ENCODE assay signal across 19 mouse cellular contexts in the genomic region with DNA sequence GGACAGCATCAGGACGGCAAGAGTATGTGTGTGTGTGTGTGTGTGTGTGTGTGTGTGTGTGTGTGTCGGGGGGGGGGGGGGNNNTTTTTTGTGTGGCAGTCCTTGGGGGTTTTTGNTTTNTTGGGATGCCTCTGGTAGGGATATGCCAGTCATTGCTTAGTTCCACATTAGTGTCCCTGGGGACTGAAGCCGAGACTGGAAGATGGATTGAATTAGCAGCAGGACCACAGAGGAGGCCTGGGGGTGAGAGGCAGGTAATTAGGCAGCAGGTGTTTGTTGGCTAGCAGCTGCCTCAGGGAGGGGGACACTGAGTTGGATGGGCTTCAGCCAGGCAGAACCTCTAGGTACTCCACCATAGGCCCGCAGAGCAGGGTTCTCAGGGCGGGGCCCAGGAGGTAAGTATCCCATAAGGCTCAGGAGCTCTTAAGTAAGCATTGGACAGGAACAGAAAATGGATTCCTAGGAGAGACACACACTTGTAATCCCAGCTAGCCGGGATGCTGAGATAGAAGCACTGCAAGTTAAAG. TPM values are rescaled to one million over a fixed set of nuclear protein-coding genes. Genes with fewer than 3 reads are reported as not detected.
A peak's percentile ranks its signal among the peaks of the same experiment; 100 is the strongest.
DNase-seq lines count a peak whose midpoint lies in the region; ATAC-seq lines count a peak whose summit lies in the region.
"Had no signal": no experiment of that assay in that cellular context is flagged by ENCODE, and none has a peak within 500 bp of the region (broad histone marks: within the 10 kb centered on the region; RNA-seq: fewer than 3 reads in every experiment).

No protein-coding gene starts in this region.

- ATAC-seq in cerebellum, adult (ENCODE audit: insufficient number of reproducible peaks, low FRiP score, low TSS enrichment) = no peak
- ATAC-seq in hindbrain, embryonic 12.5 days (ENCODE audit: low FRiP score) = peak; percentile 24; the same call in 1 of the 2 replicates
- ATAC-seq in hindbrain, embryonic 14.5 days (ENCODE audit: low FRiP score) = no peak
- no peak; the same call in 1 of the 2 replicates for ATAC-seq in midbrain, embryonic 13.5 days
- no peak for ATAC-seq in midbrain, embryonic 16.5 days
- ATAC-seq: activated CD4-positive, CD25-positive, alpha-beta regulatory T cell, adult 4 months; forebrain, embryonic 14.5 days; inflammation-experienced regulatory T-cells, adult 6 months; intestine, postnatal 0 days; Patski had no signal

- H3K4me1 ChIP-seq in hindbrain, embryonic 12.5 days = peaks cover 60% of the 10 kb centered on the region
- H3K4me1 ChIP-seq in hindbrain, embryonic 14.5 days (replicated peaks; ENCODE audit: control insufficient read depth, insufficient read depth, low read length) = peaks cover 56% of the 10 kb centered on the region
- peaks cover 65% of the 10 kb centered on the region for H3K4me1 ChIP-seq in midbrain, embryonic 13.5 days (replicated peaks)
- H3K4me1 ChIP-seq in midbrain, embryonic 16.5 days (ENCODE audit: control insufficient read depth, insufficient read depth, low read length) = peaks cover 49% of the 10 kb centered on the region

- no peaks in the 10 kb centered on the region for H3K9me3 ChIP-seq in hindbrain, embryonic 12.5 days (replicated peaks)
- no peaks in the 10 kb centered on the region for H3K9me3 ChIP-seq in hindbrain, embryonic 14.5 days (ENCODE audit: control insufficient read depth, low read length)
- no peaks in the 10 kb centered on the region for H3K9me3 ChIP-seq in midbrain, embryonic 13.5 days
- H3K9me3 ChIP-seq in midbrain, embryonic 16.5 days (replicated peaks; ENCODE audit: control insufficient read depth, low read length, poor library complexity, severe bottlenecking) = no peaks in the 10 kb centered on the region
- H3K9me3 ChIP-seq: embryonic facial prominence, embryonic 13.5 days; heart, embryonic 12.5 days; hindbrain, embryonic 10.5 days had no signal

- H3K27me3 ChIP-seq in hindbrain, embryonic 12.5 days = peaks cover 3% of the 10 kb centered on the region
- H3K27me3 ChIP-seq in hindbrain, embryonic 14.5 days (ENCODE audit: control insufficient read depth, insufficient read depth, low read length) = no peaks in the 10 kb centered on the region
- no peaks in the 10 kb centered on the region for H3K27me3 ChIP-seq in midbrain, embryonic 13.5 days
- H3K27me3 ChIP-seq in midbrain, embryonic 16.5 days (ENCODE audit: control insufficient read depth, insufficient read depth, low read depth, low read length) = no peaks in the 10 kb centered on the region
- H3K27me3 ChIP-seq: embryonic facial prominence, embryonic 13.5 days had no signal

- H3K9ac ChIP-seq in hindbrain, embryonic 12.5 days = no peak overlapping the region
- no peak overlapping the region for H3K9ac ChIP-seq in hindbrain, embryonic 14.5 days
- no peak overlapping the region for H3K9ac ChIP-seq in midbrain, embryonic 13.5 days (replicated peaks)
- H3K9ac ChIP-seq in midbrain, embryonic 16.5 days (ENCODE audit: low read depth, low read length) = no peak overlapping the region
- H3K9ac ChIP-seq: embryonic facial prominence, embryonic 13.5 days; heart, embryonic 12.5 days had no signal

- DNase-seq in cerebellum, adult 9-10 months = peak; percentile 59
- no peak for DNase-seq in hindbrain, embryonic 14.5 days (ENCODE audit: low spot score)
- no peak for DNase-seq in urinary bladder, postnatal 10 days (ENCODE audit: low spot score)
- DNase-seq: adrenal gland, postnatal 14 days; cerebellum, postnatal 36 days; gastrocnemius, adult 2 months; gastrocnemius, postnatal 25 days had no signal

- H3K27ac ChIP-seq in hindbrain, embryonic 12.5 days = 0 out of 2 replicates have a peak overlapping the region, but pooled peaks have one; percentile 48
- no peak overlapping the region for H3K27ac ChIP-seq in hindbrain, embryonic 14.5 days
- peak overlapping the region; percentile 30; the same call in 1 of the 2 replicates for H3K27ac ChIP-seq in midbrain, embryonic 13.5 days
- H3K27ac ChIP-seq in midbrain, embryonic 16.5 days (ENCODE audit: low read length) = no peak overlapping the region
- H3K27ac ChIP-seq: embryonic facial prominence, embryonic 13.5 days; gastrocnemius, adult 2 months; hindbrain, embryonic 10.5 days had no signal

- H3K4me3 ChIP-seq in hindbrain, embryonic 12.5 days = no peak overlapping the region
- H3K4me3 ChIP-seq in hindbrain, embryonic 14.5 days (replicated peaks; ENCODE audit: low read length) = no peak overlapping the region
- H3K4me3 ChIP-seq in midbrain, embryonic 13.5 days (replicated peaks) = no peak overlapping the region
- H3K4me3 ChIP-seq in midbrain, embryonic 16.5 days (ENCODE audit: low read depth, low read length) = no peak overlapping the region
- H3K4me3 ChIP-seq: embryonic facial prominence, embryonic 13.5 days; gastrocnemius, adult 2 months; heart, embryonic 12.5 days; hindbrain, embryonic 10.5 days had no signal

- WGBS in hindbrain, embryonic 12.5 days = 70% methylated on average over 5 of the region's 6 CpGs
- 56% methylated on average over 5 of the region's 6 CpGs for WGBS in hindbrain, embryonic 14.5 days
- WGBS in midbrain, embryonic 13.5 days = 69% methylated on average over 5 of the region's 6 CpGs
- 65% methylated on average over 5 of the region's 6 CpGs for WGBS in midbrain, embryonic 16.5 days

- H3K4me2 ChIP-seq in hindbrain, embryonic 12.5 days (replicated peaks) = no peak overlapping the region
- H3K4me2 ChIP-seq in hindbrain, embryonic 14.5 days (replicated peaks) = no peak overlapping the region
- H3K4me2 ChIP-seq in midbrain, embryonic 13.5 days (replicated peaks) = no peak overlapping the region
- H3K4me2 ChIP-seq in midbrain, embryonic 16.5 days (ENCODE audit: low read length) = no peak overlapping the region
- H3K4me2 ChIP-seq: embryonic facial prominence, embryonic 13.5 days; heart, embryonic 12.5 days had no signal

- no peaks in the 10 kb centered on the region for H3K36me3 ChIP-seq in hindbrain, embryonic 12.5 days
- H3K36me3 ChIP-seq in hindbrain, embryonic 14.5 days (replicated peaks; ENCODE audit: control insufficient read depth, insufficient read depth) = no peaks in the 10 kb centered on the region
- H3K36me3 ChIP-seq in midbrain, embryonic 13.5 days = no peaks in the 10 kb centered on the region
- no peaks in the 10 kb centered on the region for H3K36me3 ChIP-seq in midbrain, embryonic 16.5 days (ENCODE audit: control insufficient read depth, insufficient read depth, low read length)
- H3K36me3 ChIP-seq: embryonic facial prominence, embryonic 13.5 days; heart, embryonic 12.5 days; hindbrain, embryonic 10.5 days had no signal

RNA-seq across cellular contexts. Expression of a gene that starts 18.0 kb away (rescaled TPM):
- polyA plus RNA-seq in hindbrain, embryonic 12.5 days (2016; fragmentation: Nextera tagmentation; extraction: Ambion mirVana) = 7.8 and 8.0 TPM in 2 replicates
- polyA plus RNA-seq in hindbrain, embryonic 14.5 days (2014; fragmentation: Nextera tagmentation; extraction: Ambion mirVana) = 22.7 and 26.2 TPM in 2 replicates
- 10.4 and 13.4 TPM in 2 replicates for polyA plus RNA-seq in midbrain, embryonic 13.5 days (2015; fragmentation: Nextera tagmentation; extraction: Ambion mirVana)
- polyA plus RNA-seq in midbrain, embryonic 16.5 days (2015; fragmentation: Nextera tagmentation; extraction: Ambion mirVana) = 26.6 and 29.7 TPM in 2 replicates
- polyA plus RNA-seq: activated CD4-positive, CD25-positive, alpha-beta regulatory T cell, adult 4 months; inflammation-experienced regulatory T-cells, adult 6 months had no signal

RNA-seq across cellular contexts. Expression of a gene that starts 55.4 kb away (rescaled TPM):
- 5.9 and 7.0 TPM in 2 replicates for polyA plus RNA-seq in hindbrain, embryonic 12.5 days (2016; fragmentation: Nextera tagmentation; extraction: Ambion mirVana)
- 2.8 and 3.1 TPM in 2 replicates for polyA plus RNA-seq in hindbrain, embryonic 14.5 days (2014; fragmentation: Nextera tagmentation; extraction: Ambion mirVana)
- 4.9 and 5.2 TPM in 2 replicates for polyA plus RNA-seq in midbrain, embryonic 13.5 days (2015; fragmentation: Nextera tagmentation; extraction: Ambion mirVana)
- polyA plus RNA-seq in midbrain, embryonic 16.5 days (2015; fragmentation: Nextera tagmentation; extraction: Ambion mirVana) = 3.6 and 4.1 TPM in 2 replicates

Comparison
In these comparisons a context has a peak if more than half of its experiments do, and no peak if none do; other contexts are left out.
1. H3K27ac ChIP-seq: peak in hindbrain, embryonic 12.5 days (single experiment) and midbrain, embryonic 13.5 days (single experiment); none in hindbrain, embryonic 14.5 days (single experiment) and midbrain, embryonic 16.5 days (single experiment).